Mouse (Mus musculus): Measurements from ENCODE around the gene Rhobtb1. TPM values are rescaled to one million over a fixed set of nuclear protein-coding genes. Genes with fewer than 3 reads are reported as not detected.

Rhobtb1 gene
- total RNA-seq, 2 experiments from 2014 or later: 8.6 to 9.5 TPM

GRCm38 (mm10) chr10:69340001-69340400 is 188.8 kb downstream of the Rhobtb1 start:
- intact Hi-C loops (cut with DNase I): no loop called here
- Histone ChIP-seq H3K4me3 (no peak overlapping the region), H3K27ac (no peak overlapping the region)
- no peak for DNase-seq (ENCODE audit: extremely low spot score in 1 of 2, low spot score in 2 of 2)
- TF ChIP-seq CTCF (IDR thresholded peaks at IDR 0.05): no peak

Other genes with a start within 250 kb of the Rhobtb1 start
- 1 to 10 TPM; 3.2 to 4.2 TPM for gene A930033H14Rik, start 61.7 kb downstream of the Rhobtb1 start, total RNA-seq (2021)
- gene Cdk1, start 201.5 kb downstream of the Rhobtb1 start, total RNA-seq (2021): under 1 TPM; 0.36 to 0.40 TPM
- 100 to 1,000 TPM; 520 to 555 TPM for gene Ank3, start 247.3 kb downstream of the Rhobtb1 start, total RNA-seq (2021)